Mouse (Mus musculus) embryonic fibroblast, embryonic 13.5 days (primary cell): ENCODE results near the gene Olfr160.

Experiments used
- CTCF ChIP-seq: IDR thresholded peaks from 2 replicates; pipeline ENCODE4 v1.5.1; 2011; ENCODE audit warnings: mild to moderate bottlenecking, control low read depth, low read length, moderate library complexity, borderline replicate concordance; ENCODE audit not compliant: insufficient read depth
- POLR2A ChIP-seq: IDR thresholded peaks from 2 replicates; pipeline ENCODE4 v1.6.1; 2011; ENCODE audit warnings: low read depth, mild to moderate bottlenecking, control low read depth, low read length, moderate library complexity

DNA sequence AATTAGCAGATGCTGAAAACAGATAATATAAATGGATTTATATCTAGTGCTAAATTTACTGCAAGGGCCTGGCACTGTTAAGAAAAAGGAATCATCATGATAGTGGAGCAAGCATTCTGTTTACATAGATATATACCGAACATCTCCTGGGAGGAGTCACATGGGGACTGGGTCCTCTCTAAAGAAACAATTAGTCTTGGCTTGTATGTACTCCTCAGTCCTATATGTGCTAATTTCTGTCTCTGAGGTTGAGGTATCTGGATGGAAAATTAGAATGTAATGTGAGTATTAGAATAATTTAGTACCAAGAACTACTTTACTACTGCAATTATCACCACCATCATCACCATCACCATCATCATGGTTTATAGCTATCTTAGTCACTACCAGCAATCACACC is at the start of gene Olfr160:
- no peak for TF ChIP-seq POLR2A
- TF ChIP-seq CTCF = no peak
